Mouse (Mus musculus): ENCODE measurements around the gene Thsd7b. TPM values are rescaled to one million over a fixed set of nuclear protein-coding genes. Genes with fewer than 3 reads are reported as not detected.

Gene Thsd7b
- polyA plus RNA-seq, 1 experiment from 2014 or later = 0.49 TPM

DNA sequence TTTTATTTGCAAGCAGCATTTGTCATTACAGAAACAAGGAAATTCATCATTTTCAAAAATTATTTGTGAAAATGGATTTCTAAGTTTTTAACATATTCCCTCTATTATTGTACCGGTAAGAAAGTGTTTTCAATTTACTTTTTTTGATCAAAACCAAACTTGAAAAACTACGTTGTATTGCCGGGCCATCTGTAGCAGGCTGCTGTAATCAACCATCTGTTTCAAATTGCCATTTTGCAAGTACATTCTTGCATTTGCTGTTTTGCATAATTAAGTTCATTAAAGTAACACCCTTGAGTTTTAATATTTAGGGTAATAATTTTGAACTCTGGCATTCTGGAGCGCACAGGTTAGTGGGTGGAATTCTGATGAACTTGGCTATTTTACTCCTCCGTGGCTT, 246.6 kb downstream of the Thsd7b start:
- DNase-seq (ENCODE audit: low spot score) = no peak

DNA sequence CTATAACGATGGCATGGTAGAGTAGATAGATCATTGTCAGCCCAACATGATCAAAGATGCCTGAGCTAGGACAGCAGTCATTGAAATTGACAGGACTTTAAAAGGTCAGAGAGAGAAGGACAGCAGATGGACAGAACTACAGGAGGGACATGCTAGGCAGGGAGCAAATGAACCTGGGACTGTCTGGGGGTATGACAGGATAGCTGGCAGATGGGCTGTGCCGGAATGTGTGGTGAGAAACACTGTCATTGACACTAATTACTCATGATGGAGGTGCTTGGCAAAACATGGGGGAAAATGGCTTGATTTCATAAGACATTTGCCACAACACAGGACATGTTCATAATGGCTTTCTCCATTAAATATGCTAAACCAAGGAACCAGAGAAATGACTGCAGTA, 253.9 kb downstream of the Thsd7b start:
- DNase-seq (ENCODE audit: low spot score) = no peak

DNA sequence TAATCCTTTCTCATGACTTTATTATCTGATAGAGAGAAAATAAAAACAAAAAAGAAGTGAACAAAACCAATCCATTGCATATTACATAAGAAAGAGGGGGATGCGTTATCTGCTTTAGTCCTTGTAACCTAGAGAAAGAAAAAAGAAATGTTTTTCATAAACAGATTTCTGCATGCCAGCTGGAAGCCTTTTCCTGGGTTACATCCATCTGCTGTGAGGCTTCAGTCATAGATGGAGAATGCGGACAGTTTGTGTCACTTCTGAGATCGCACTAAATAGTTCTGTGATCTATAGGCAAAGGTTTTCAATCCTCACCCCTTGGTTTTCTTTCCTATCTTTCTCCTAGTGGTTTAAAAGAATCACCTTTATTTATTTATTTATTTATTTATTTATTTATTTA, 259.1 kb downstream of the Thsd7b start:
- no peak for DNase-seq (ENCODE audit: low spot score)

DNA sequence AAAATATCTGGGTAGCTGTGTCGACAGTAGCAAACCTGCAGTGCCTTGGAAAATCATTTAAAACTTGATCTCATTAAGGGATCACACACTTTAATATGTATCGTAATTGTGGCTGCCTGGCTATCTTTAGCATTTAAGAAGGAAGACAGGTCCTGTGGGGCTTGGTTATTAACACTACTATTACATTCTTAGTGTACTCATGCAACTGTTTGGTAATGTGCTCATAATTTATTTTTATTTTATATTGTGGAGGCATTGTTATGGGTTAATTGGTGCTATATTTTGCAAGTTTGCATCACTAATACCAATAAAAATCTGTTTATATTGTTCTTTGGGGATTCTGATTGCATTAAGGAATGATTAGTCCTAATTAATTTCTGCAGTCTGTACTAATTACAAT, 265.4 kb downstream of the Thsd7b start:
- no peak for DNase-seq (ENCODE audit: low spot score)

DNA sequence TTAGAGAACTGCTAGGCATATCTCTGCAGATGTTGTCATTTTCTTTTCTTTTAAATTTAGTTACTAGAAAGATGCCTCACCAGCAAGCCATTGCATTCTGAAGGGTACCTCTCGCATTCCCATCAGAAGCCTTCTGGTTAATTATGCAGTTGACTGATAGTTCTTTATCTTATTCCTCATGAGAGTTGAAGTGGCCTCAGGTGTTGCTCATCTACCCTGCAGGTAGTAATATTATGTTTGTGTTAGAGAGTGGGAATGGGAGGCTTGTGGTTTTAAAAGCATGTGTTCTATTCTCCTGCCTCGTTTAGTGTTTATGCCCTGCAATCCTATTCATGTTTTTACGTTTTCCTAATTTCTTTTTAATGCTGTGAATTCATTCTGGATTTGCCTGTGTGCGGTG, 265.9 kb downstream of the Thsd7b start:
- DNase-seq (ENCODE audit: low spot score) = no peak

DNA sequence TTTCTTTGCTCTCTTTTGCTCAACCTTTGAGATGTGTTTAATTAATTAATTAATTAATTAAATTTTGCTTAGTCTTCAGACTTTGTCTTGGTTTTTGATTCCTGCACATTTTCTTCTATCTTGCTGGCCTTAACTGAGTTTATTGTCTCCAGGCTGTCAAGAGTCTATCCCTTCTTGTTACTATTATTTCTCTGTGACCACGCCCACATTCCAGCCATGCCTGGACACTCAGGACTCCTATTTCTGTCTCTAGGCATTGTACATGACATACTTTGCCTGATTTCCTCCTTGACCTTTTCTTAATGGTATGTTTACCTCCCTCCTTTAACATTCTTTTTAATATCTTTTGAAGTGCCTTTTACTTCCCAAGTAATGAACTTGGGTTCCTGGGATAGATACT, 267.6 kb downstream of the Thsd7b start:
- no peak for DNase-seq (ENCODE audit: low spot score)

DNA sequence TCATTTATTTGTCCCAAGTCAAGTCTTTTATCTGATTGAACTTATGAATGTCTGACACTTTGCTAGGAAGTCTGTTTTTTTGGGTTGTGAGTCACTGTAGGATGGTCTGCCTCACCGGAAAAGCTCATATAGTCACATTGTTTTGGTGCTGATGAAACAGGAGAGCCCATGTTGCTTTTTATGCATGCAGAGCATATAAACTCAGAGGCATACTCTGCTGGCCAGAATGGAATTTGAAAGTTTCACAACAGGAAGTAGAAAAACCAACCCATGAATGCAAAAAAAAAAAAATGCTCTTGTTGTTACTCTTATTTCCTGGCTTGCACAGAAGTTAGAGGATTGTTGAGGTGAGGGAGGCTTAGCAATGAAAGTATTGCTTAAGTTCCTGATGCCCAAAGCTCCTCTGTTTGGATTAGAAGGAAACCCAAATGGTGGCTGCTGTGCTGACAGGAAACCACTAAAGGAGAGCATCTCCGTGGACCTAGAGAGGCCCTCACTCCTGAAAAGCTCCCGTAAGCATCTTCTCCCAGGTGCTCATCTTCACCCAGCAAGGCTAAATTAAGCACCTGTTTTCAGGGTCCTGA, 269.6 kb downstream of the Thsd7b start:
- no peak for DNase-seq (ENCODE audit: low spot score)

DNA sequence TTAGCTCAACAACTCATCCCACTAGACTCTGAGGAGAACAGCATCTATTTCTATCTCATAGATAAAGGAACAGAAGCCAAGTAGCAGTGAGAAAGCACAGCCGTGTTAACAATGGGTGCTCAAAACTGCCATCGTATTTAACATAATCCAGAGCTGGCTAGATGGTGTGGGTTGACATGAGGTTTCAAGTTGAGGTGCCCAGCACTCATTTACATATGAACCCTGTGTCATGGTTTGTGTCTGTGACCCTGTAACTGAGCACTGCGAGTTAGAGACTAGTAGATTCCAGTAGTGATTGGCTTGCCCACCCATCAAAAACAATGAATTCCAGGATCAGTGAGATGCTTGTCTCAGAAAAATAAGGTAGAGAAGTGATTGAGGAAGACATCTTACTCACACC, 270.1 kb downstream of the Thsd7b start:
- DNase-seq (ENCODE audit: low spot score) = no peak

DNA sequence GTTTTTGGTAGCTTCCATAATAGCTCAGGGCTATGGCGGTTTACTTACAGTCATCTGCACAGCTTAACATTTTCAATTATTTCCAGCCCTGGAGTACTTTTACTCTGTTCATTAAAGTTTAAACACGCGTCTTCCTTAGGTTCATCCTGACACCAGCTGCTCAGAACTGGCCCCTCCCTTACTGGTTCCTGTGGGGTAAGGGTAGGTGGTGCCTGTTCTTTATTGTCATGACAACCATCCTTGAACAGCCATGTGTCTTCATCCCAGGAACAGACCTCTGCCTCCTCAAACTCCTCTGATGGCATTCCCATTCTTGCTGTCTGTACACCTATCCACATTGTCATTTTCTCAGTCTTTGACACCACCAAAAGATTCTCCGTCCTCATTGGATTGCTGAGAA, 285.0 kb downstream of the Thsd7b start:
- DNase-seq (ENCODE audit: low spot score) = no peak

DNA sequence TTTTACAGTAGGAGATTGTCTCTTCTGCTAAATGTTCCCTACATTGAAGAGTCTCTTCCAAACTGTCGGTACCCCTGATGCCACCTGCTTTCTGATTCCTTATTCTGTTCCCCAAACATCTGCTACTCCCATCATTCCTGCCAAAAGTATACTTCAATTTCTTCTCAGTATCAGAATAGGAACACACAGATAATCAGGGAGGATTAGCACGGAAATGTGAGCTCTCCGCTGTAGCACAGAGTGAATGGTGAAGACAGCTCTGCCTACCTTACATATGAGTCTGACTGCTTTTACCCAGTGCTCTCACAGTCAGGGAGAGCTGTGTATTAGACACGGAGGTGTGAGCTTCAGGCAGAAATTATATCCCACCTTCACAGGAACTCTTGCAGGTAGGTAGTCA, 286.0 kb downstream of the Thsd7b start:
- no peak for DNase-seq (ENCODE audit: low spot score)

DNA sequence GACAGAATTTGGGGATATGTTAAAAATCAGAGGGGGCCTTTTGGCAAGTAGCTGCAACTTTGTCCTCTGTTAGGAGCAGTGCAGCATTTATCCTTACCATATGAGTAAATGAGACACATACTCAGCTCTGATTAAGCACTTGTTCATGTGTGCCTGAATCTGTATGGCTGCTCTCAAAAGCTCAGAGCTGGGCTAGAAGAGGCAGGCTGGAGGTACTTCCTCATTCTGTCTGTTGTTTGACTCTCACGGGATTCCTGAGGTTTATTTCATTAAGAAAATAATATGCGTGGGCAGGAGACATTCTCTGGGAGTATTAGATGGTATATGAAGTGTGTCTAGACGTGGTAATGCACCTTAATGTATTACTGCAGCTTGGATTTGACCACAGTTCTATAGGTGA, 286.7 kb downstream of the Thsd7b start:
- DNase-seq (ENCODE audit: low spot score) = no peak

DNA sequence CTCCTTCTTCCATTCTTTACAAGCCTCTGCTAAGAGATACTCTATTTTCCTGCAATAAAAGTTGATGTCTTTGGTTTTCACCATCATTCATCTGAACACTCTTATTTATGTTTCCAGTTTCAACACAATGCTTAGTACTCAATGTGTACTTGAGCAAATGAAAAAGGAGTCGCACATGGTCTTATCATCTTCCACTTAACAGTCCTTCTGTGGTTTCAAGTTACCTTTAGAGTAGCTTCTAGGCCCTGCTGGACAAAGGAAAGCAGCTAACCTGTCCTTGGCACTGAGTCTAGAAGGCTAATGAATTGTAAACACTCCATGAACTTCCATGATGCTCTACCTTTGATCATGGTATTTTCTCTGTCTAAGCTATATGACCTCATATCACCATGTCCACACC, 289.6 kb downstream of the Thsd7b start:
- no peak for DNase-seq (ENCODE audit: low spot score)

DNA sequence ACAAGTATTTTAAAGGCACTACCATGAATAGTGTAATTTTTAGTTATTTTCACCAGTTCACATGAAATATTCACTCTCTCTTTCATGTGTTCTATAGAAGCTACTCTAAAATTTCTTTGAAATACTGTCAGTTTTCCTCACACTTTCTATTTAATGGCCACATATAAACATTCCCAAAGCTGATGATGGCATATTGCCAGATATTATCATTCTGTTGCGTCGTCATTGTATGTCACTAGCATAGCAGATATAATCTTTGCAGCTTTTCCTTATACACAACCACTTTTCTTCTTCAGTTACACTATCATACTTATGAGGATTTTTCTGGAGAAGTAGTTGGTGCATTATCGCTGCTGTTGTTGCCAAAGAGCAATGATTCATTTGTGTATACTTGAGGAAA, 297.4 kb downstream of the Thsd7b start:
- DNase-seq (ENCODE audit: low spot score) = no peak

DNA sequence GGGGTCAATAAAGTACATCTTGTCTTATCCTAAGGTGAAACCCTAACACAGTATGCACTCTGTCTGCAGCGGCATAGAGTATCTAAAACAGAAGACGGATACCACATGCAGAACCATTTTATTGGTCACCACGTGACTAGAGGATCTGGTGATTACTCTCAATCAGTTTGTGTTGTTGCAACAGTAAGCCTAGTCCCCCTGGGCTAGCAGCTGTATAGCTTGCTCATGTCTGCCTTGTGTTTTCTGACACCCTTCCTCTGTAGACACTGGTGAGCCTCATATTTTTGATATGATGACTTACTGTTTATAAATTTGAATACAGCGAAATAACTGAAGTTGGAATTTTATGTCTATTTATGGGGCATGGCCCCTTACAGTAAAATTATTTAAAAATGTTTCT, 306.9 kb downstream of the Thsd7b start:
- DNase-seq (ENCODE audit: low spot score) = no peak

DNA sequence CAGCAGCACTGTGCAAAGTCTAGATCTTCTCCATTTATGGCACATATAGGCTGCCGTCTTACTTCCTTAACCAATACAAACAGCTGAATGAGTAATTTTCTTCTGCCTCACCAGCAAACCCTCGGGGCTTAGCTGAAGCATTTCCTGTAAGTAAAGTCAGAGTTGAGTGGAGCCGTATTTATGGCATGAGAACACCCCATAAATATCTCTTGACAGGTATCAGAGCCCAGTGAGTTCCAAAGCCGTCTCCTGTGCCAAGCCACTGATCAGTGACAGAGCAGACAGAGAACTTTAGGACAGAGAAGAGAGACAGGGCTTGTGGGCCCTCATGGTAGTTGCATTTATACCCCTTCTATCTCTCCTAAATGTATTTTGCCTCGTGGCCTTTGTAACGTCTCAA, 313.5 kb downstream of the Thsd7b start:
- DNase-seq (ENCODE audit: low spot score) = no peak

DNA sequence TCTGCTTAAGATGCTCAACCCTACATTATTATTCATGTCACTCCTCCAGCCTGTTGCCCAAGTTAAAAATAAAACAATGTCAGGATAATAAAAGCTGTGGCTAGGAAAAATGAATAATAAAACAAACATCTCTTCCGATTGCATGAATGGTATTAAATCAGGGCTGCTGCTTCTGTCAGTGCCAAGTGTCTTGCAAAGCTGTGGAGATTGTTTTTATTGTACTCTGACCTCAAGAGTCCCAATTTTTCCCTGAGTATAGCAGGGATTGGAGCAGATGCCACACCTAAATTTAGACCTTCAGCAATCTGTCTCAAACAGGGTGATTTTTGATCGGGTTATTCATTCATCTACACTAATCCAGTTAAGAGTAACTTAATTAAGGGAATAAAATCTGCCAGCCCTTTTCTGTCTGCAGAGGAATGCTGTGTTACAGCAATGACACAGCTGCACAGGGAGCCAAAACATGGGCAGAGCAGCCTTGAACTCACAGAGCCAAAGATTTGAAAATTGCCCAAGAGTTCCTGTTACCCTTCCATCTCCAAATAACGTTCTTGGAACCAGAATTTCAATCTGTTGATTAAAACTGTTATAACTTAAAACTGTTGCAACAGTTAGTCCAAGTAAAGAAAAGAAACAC, 316.4 kb downstream of the Thsd7b start:
- DNase-seq (ENCODE audit: low spot score) = no peak

DNA sequence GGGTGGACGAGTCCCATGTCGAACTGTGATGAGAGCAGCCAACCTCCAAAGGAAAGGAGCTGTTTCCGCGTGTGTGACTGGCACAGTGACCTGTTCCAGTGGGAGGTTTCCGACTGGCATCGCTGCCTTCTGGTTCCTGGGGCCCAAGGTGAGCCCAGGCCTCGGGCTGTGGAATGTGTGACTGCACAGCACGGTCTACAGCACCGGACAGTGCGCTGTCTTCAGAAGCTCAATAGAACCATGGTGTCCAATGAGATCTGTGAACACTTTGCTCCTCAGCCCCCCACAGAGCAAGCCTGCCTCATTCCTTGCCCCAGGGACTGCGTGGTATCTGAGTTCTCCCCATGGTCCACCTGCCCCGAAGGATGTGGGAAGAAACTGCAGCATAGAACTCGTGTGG, 322.3 kb downstream of the Thsd7b start:
- DNase-seq (ENCODE audit: low spot score) = no peak

DNA sequence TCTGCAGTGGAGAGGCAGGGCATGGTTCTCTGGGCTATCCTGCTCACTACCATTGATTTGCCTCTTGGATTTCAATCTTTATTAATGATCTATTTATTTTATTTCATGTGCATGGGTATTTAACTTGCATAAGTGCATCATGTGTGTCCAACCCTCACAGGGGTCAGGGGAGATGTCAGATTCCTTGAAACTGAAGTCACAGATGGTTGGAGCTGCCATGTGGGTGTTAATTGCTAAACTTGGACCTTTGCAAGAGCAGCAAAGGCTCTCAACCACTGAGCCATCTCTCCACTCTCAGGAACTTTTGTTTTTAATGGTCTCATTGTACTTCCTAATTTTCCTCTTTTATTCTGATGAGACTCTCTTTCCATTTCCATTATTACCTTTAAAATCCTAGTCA, 327.8 kb downstream of the Thsd7b start:
- no peak for DNase-seq (ENCODE audit: low spot score)

DNA sequence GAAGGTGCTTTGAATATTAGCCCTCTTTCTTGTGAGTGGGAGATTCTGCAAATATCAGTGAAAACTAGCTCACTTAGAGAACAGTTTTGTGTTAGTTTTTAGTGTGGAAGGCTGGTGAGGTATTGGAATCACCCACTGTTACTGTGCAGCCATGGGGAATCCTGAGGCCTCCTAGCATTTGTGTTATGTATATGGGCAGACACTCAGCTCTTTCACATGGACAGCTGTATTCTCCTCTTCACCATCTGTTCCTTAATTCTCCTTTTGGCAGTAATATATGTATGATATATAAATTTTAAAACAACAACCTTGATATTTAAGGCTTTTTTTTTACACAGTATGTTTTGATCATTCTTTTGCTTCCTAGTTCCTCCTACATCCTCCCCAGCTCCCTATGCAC, 329.2 kb downstream of the Thsd7b start:
- no peak for DNase-seq (ENCODE audit: low spot score)

DNA sequence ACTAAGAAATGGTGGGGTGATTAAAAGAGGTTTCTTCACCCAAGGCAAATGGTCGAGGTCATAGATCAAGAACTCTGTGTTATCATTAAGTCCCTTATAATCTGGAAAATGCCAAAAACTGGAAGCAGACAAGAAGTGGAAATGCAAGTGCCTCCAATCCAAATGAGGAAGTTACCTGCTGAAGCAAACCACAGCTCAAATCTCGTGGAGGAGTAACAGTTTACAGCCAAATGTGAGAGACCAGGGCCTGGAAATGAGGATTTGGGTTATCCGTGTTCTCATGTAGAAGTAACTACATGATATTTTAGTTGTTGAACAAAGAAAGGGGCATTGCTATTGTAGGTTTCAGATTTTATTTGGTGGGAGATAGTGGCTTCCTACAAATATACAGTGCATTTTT, 335.3 kb downstream of the Thsd7b start:
- DNase-seq (ENCODE audit: low spot score) = no peak

DNA sequence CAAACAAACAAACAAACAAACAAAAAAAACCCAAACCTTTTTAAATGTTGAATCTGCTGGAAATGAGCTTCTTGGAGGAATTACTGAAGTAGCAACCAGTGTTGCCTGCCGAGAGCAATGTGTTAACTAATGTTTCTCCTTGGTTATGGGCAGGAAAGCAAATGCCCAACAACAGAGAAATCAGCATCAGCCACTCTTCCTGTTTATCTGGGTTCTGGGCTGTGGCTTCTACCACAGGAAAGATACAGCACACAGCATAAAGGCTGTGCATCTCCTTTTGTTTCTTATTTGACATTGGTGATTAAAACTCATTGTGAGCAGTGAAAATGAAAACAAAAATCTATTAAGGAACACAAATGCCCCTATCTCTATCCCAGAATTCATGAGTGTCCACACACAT, 343.0 kb downstream of the Thsd7b start:
- peak; percentile 4 for DNase-seq (ENCODE audit: low spot score)

DNA sequence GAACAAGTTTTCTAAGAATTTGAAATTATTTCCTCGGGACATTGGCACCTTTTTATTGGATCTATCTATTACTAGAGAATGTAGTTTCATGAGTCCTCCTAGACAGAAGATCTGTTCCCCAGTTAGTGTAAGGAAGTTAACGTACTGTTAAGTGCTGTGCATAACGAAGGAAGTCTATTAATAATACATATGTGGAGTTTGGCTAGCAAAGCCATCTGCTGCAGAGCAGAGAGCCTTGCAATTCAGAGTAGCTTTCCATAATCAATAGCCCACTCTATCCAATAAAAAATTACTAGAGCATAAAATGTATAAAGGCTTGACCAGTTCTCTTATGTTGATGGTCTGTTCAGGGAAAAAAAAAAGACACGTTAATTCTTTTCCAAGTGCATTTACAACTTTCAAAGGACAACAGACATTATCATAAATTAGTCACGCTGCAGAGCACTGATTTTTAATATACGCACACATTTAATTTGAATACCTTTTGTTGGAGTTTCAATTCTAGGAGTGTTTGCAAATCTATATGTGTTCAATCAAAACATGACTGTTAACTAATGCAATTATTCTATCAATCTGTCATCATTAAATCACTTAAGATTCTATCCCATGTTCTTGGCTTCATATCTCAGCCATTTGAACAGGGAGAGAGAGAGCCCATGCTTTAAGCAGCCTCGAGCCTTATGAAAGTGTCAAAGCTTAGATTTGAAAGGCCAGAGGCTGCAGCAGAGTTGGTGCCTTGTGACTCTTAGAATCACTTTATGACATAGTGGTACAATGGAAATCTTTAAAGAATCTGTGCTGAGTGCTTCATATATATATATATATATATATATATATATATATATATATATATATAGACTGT, 346.6 kb downstream of the Thsd7b start:
- no peak for DNase-seq (ENCODE audit: low spot score)

DNA sequence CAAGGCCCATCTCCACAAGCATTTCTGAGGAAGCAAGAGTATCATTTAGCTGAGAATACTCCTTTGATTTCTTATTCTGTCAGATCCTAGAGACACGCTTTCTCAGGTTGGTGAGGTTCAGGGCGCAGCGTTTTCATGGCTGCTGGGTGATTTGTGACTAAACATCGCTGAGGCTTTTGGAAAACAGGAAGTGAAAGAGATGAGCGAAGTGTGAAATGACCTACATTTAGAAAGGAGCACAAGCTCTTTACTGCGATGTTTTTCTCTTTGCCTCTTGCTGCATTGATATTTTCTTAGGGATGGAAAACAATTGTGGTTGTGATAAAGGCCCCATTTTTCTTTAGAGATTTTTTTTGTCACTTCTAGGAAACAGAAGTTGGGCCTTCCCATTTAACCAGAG, 351.4 kb downstream of the Thsd7b start:
- peak; percentile 11 for DNase-seq (ENCODE audit: low spot score)

Measured in thymus, postnatal 0 days (tissue).